Mouse (Mus musculus) cerebellum, adult 2 months (tissue): Measurements from ENCODE around the gene Nfkbid. TPM values are rescaled to one million over a fixed set of nuclear protein-coding genes. Genes with fewer than 3 reads are reported as not detected.

ENCODE experiments used
- DNase-seq, 2 experiments: peaks; one replicate each; pipeline ENCODE4 v3.0.0; 2021
- H3K27ac ChIP-seq: fragments of 200-500 bp; 2 replicates; pipeline ENCODE4 v1.5.1; 2012; ENCODE audit warnings: low read length, control low read depth, inconsistent platforms; ENCODE audit not compliant: insufficient read depth
- H3K27me3 ChIP-seq: fragments of 200-500 bp; 2 replicates; pipeline ENCODE4 v1.6.1; 2012; ENCODE audit warnings: inconsistent platforms, mild to moderate bottlenecking, low read length, moderate library complexity; ENCODE audit not compliant: control insufficient read depth, insufficient read depth
- H3K4me1 ChIP-seq: fragments of 200-500 bp; 2 replicates; pipeline ENCODE4 v1.6.1; 2011; ENCODE audit warnings: low read length; ENCODE audit not compliant: control insufficient read depth, insufficient read depth
- H3K4me3 ChIP-seq: fragments of 200-500 bp; replicated peaks from 2 replicates; pipeline ENCODE3; 2011; ENCODE audit warnings: mild to moderate bottlenecking, low read depth, low read length, control low read depth; ENCODE audit not compliant: insufficient read depth
- CTCF ChIP-seq: fragments of 200-500 bp; IDR thresholded peaks from 2 replicates; pipeline ENCODE4 v1.5.1; 2011; ENCODE audit warnings: low read depth, mild to moderate bottlenecking, control low read depth, low read length, moderate library complexity, borderline replicate concordance; ENCODE audit not compliant: insufficient read depth
- POLR2A ChIP-seq: fragments of 200-500 bp; IDR thresholded peaks from 2 replicates; pipeline ENCODE4 v1.6.1; 2011; ENCODE audit warnings: low read length, control low read depth, borderline replicate concordance; ENCODE audit not compliant: insufficient read depth
- WGBS: fragments of 180-500 bp; shearing (Covaris S2); methylation state at CpG from one replicate; pipeline ENCODE4 v1.1.7; 2018; 5-methylcytosine and 5-hydroxymethylcytosine counted together
- polyA plus RNA-seq: library from polyadenylated mRNA; depleted of rRNA; stranded (reverse); fragments of >200 nt; gene quantifications from 2 replicates; pipeline ENCODE4 v1.2.3, GENCODE M21; 2012

Nfkbid gene
- polyA plus RNA-seq, 1 experiment: 5.1 TPM

DNA sequence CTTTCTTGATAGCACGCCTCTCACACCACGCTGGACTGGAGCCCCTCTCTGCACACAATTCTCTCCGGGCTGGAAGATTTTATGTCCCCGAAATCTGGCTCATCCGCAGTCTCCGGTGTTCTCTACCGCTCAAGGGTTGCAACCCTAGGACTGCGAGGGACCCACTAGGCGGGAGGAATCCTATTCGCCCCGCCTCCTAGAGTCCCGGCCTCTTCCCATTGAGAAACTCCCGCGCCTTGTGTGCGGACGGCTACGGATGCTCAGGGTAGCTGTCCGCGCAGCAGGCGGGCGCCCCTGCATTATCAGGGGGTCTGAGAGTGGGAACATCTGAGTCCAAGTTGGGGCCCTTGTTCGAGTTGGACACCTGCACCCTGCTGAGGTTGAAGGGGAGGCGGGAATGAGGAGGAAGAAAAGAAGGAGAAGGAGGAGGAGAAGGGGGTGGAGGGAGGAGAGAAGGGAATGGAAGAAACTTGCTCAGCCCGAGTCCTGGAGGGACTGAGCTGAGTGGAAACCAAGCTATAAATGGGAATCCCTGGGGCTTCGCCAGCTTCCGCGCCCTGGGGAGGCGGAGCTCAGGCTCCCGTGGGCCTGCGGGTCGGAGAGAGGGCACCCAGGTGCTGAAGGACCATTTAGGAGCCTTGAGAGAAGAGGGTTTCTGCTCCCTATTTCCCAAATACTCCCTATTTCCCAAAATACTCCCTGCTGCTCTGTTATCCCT lies 35.5 kb downstream of the Nfkbid start:
- H3K4me1 ChIP-seq: peaks cover 4% of the 10 kb centered on the region
- TF ChIP-seq CTCF (no peak), POLR2A (no peak)
- WGBS: under 1% methylated on average over 31 of the region's 31 CpGs
- H3K4me3 ChIP-seq: peak overlapping the region; percentile 45
- H3K27ac ChIP-seq: no peak overlapping the region
- H3K27me3 ChIP-seq: peaks cover 2% of the 10 kb centered on the region; the same call in 1 of the 2 replicates
- no peak for DNase-seq

DNA sequence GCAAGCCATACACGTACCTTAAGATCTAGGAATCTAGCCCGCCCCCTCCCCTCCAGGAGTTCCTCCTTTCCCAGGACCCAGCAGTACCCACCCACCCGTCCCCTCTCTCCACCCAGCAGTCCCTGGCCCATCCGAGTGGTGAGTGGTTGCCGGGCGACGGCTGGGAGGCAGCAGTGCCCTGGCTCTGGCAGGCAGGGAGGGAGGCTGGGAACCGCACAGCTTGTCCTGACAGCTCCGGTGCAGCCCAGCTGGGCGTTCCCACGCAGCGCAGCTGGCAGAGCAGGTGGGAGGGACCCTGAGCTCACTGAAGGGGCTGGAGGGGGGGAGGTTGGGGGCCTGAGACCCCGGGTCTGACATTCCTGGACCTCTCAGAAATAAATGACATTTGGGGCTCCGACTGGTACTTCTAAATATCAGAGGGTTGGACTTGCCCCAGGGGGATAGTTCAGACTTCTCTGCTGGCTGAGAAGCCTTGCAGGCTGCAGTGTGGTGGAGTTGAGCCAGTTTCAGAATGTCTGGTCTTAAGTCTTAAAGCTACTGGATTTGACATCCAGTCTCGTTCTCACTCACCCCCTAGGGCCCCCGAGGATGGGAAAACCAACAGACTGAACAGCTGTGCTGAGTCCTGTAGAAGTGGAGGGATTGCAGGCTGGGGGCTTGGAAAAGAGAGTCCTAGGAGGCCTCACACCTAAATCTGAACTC lies 36.2 kb downstream of the Nfkbid start, which contains the start of the genes Kirrel2 and Nphs1:
TSS of gene Kirrel2 (minus strand) at position 62 of the 702 bp plus-strand sequence.
TSS of gene Nphs1 (plus strand) at position 687 of the 702 bp plus-strand sequence.
- no peak for DNase-seq
- H3K27me3 ChIP-seq: peaks cover 2% of the 10 kb centered on the region; the same call in 1 of the 2 replicates
- H3K4me1 ChIP-seq: peaks cover 4% of the 10 kb centered on the region
- peak within 1 kb of the TSS; percentile 45 for H3K4me3 ChIP-seq
- WGBS: 3% methylated on average over 16 of the region's 16 CpGs
- H3K27ac ChIP-seq: no peak within 1 kb of the TSS
- TF ChIP-seq CTCF (no peak), POLR2A (no peak)

DNA sequence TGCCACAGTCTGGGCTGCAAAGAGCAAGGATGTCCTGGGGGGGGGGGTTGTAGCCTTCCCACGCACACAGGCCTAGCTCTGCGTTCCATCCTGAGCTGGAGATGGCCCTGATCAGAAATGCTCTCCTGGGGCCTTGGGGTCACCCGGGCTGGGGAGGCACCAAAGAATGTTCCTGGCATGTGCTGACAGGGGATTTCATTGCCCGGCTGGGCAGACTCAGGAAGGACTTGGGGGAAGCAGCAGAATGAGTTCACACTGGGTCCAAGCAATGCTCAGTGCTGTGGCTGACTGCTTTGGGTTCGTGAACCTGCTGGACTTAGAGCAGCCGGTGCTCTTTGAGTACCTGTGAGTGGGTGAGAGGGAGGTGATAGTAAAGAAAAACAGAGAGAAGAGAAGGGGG lies 38.0 kb downstream of the Nfkbid start:
- WGBS: 46% methylated on average over 6 of the region's 6 CpGs
- no peak for TF ChIP-seq POLR2A
- no peak for TF ChIP-seq CTCF
- Histone ChIP-seq H3K4me3 (no peak overlapping the region), H3K4me1 (no peaks in the 10 kb centered on the region; the same call in 1 of the 2 replicates), H3K27ac (no peak overlapping the region), H3K27me3 (peaks cover under 1% of the 10 kb centered on the region; the same call in 1 of the 2 replicates)
- DNase-seq: no peak

DNA sequence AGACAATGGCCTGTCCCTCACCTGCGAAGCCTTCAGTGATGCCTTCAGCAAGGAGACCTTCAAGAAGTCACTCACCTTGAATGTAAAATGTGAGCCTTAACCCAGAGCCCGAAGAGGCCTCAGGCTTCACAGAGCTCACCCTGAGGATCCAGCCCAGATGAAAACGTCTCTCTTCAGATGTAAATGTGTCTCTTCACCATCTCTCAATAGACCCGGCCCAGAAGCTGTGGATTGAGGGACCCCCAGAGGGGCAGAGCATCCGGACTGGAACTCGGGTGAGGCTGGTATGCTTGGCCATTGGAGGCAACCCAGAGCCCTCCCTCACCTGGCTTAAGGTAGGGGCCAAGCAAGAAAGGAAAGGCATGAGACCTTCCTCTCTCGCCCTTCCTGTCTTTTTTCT lies 42.0 kb downstream of the Nfkbid start:
- WGBS: 49% methylated on average over 7 of the region's 7 CpGs
- no peak for TF ChIP-seq POLR2A
- no peak for TF ChIP-seq CTCF
- Histone ChIP-seq H3K4me3 (no peak overlapping the region), H3K27me3 (no peaks in the 10 kb centered on the region; the same call in 1 of the 2 replicates), H3K27ac (no peak overlapping the region), H3K4me1 (no peaks in the 10 kb centered on the region)
- no peak for DNase-seq

DNA sequence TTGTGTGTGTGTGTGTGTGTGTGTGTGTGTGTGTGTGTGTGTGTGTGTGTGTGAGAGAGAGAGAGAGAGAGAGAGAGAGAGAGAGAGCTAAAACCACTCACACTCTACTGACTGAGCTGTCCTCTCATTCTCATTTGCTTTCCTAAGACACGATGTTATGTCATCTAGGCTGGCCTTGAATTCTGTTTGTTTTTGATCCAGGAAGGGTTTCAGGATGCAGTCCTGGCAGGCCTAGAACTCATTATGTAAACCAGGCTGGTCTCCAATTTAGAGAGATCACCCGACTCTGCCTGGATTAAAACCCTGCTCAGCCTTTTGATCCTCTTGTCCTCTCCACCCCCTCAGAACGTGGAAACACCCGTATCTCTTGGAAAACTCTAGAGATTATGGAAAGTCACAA lies 42.5 kb downstream of the Nfkbid start:
- WGBS: 34% methylated on average over 4 of the region's 4 CpGs
- TF ChIP-seq CTCF: no peak
- no peak for TF ChIP-seq POLR2A
- Histone ChIP-seq H3K27me3 (no peaks in the 10 kb centered on the region; the same call in 1 of the 2 replicates), H3K4me1 (no peaks in the 10 kb centered on the region), H3K27ac (no peak overlapping the region), H3K4me3 (no peak overlapping the region)
- DNase-seq: no peak

DNA sequence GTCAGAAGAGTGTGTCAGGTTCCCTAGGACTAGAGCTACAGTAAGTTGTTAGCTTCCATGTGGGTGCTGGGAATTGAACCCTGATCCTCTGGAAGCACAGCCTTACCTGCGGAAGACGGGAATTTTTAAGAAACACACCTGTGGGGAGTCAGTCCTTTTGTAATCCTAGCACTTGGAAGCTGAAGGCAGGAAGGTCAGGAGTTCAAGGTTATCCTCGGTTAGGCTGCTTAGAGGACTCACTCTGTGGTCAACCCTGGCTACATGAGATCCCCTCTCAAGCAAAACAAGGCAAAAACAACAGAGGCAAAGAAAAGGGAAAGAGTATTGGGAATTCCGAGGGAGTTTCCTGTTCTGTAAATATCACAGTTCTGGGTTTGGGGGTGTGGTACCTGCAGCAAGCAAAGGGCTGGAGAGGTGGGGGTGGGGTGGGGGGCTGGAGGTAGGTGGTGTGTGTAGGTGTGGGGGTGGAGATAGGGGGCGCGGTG lies 43.3 kb downstream of the Nfkbid start:
- TF ChIP-seq POLR2A: no peak
- no peak for TF ChIP-seq CTCF
- 30% methylated on average over 6 of the region's 6 CpGs for WGBS

DNA sequence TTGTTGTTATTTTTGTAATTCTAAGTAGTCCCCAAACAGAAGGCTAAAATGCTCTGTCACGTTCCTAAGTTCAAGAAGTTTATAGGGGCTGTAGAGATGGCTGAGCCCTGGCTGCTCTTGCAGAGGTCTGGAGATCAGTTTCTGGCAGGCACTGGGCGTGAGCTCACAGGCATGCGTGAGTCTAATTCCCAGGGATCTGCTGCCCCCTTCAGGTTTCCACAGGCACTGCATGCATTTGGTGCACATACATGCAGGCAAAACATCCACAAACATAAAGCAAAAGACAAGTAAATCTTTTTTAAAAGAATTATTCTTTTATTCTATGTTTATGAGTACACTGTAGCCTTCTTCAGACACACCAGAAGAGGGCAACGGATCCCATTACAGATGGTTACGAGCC lies 50.9 kb downstream of the Nfkbid start:
- 48% methylated on average over 5 of the region's 5 CpGs for WGBS
- no peak for TF ChIP-seq POLR2A
- peak; percentile 43 for TF ChIP-seq CTCF

More for the DNA sequence above, 43.3 kb downstream of the Nfkbid start:
- Histone ChIP-seq H3K27me3 (no peaks in the 10 kb centered on the region; the same call in 1 of the 2 replicates), H3K27ac (no peak overlapping the region), H3K4me1 (no peaks in the 10 kb centered on the region), H3K4me3 (no peak overlapping the region)
- no peak for DNase-seq

More for the DNA sequence above, 50.9 kb downstream of the Nfkbid start:
- no peak overlapping the region for H3K27ac ChIP-seq
- DNase-seq: no peak
- H3K4me3 ChIP-seq: no peak overlapping the region
- H3K4me1 ChIP-seq: no peaks in the 10 kb centered on the region
- no peaks in the 10 kb centered on the region for H3K27me3 ChIP-seq
